Mouse (Mus musculus) kidney, adult 2 months (tissue): ENCODE data around the gene Wdfy3.

ENCODE experiments used
- CTCF ChIP-seq: fragments of 200-500 bp; conservative IDR thresholded peaks from 2 replicates; pipeline ENCODE4 v1.5.1; 2011; ENCODE audit warnings: low read depth, mild to moderate bottlenecking, control low read depth, low read length, moderate library complexity, mixed read lengths; ENCODE audit not compliant: insufficient read depth, insufficient read length
- POLR2A ChIP-seq: fragments of 200-500 bp; IDR thresholded peaks from one replicate; pipeline ENCODE4 v1.6.1; 2011; ENCODE audit warnings: low read depth, low read length, control low read depth

DNA sequence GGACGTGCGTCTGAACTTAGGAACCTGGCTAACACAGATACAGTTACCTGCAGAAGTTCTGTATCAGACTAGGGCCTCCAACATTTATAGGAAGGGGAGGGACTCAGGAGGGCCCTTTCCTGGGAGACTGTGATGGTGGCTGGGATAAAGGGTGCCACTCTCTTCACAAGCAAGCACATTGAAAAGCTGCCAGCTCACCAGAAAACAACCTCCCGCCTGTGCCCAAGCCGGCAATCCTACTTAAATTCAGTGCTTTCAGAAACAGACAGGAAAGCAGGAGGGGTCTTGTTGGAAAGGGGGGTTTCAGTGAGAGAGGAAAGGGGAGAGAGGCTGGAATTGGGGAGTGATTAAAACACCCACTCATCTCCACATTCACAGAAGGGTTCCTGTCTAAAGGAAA lies 106.9 kb downstream of the Wdfy3 start:
- TF ChIP-seq POLR2A (no peak), CTCF (no peak)
